Comparison of ENCODE assay signal across 20 mouse cellular contexts in genomic region chr4:155517948-155518517, GRCm38 (mm10). TPM values are rescaled to one million over a fixed set of nuclear protein-coding genes. Genes with fewer than 3 reads are reported as not detected.
DNase-seq lines count a peak whose midpoint lies in the region; ATAC-seq and TF ChIP-seq lines count a peak whose summit lies in the region.
"Had no signal": no experiment of that assay in that cellular context is flagged by ENCODE, and none has a peak within 500 bp of the region (broad histone marks: within the 10 kb centered on the region; RNA-seq: fewer than 3 reads in every experiment).

No protein-coding gene starts in this region.

- peak; percentile 51 for TF ChIP-seq CTCF in kidney, postnatal 0 days (IDR thresholded peaks at IDR 0.05; ENCODE audit: low read depth)
- TF ChIP-seq CTCF in lung, postnatal 0 days (IDR thresholded peaks at IDR 0.05) = peak; percentile 42
- peak; percentile 1 for TF ChIP-seq CTCF in ES-Bruce4 (IDR thresholded peaks at IDR 0.05; ENCODE audit: low read depth, low read length)
- TF ChIP-seq CTCF in bone marrow macrophage, adult 2 months (IDR thresholded peaks at IDR 0.05; ENCODE audit: low read depth, low read length) = peak; percentile 21; the same call in 1 of the 2 replicates

- H3K9me3 ChIP-seq in kidney, postnatal 0 days (replicated peaks; ENCODE audit: low read length) = no peaks in the 10 kb centered on the region
- H3K9me3 ChIP-seq in kidney, embryonic 15.5 days (replicated peaks) = no peaks in the 10 kb centered on the region
- H3K9me3 ChIP-seq in lung, postnatal 0 days (ENCODE audit: low read length) = no peaks in the 10 kb centered on the region
- H3K9me3 ChIP-seq in ES-Bruce4 (replicated peaks; ENCODE audit: control insufficient read depth, insufficient read depth, low read length, poor library complexity, severe bottlenecking) = no peaks in the 10 kb centered on the region
- H3K9me3 ChIP-seq: embryonic facial prominence, embryonic 15.5 days; limb, embryonic 10.5 days; liver, embryonic 15.5 days; megakaryocyte, embryonic 14.5 days; neural tube, embryonic 13.5 days had no signal

- H3K4me2 ChIP-seq in kidney, postnatal 0 days (ENCODE audit: low read length) = no peak overlapping the region
- no peak overlapping the region for H3K4me2 ChIP-seq in kidney, embryonic 15.5 days
- no peak overlapping the region for H3K4me2 ChIP-seq in lung, postnatal 0 days (replicated peaks; ENCODE audit: low read depth, low read length)
- H3K4me2 ChIP-seq: embryonic facial prominence, embryonic 15.5 days; liver, embryonic 15.5 days; neural tube, embryonic 13.5 days had no signal

- no peak for DNase-seq in kidney, postnatal 0 days (ENCODE audit: low spot score)
- DNase-seq in lung, postnatal 0 days (ENCODE audit: low spot score) = no peak
- DNase-seq in lung, postnatal 14 days = no peak
- DNase-seq in adrenal gland, postnatal 10 days = no peak
- DNase-seq: adrenal gland, adult 8-10 months; cerebellum, adult 9-10 months; heart, adult 18-20 months; heart, postnatal 10 days; layer of hippocampus, postnatal 36 days; right cerebral cortex, postnatal 25 days had no signal

- TF ChIP-seq EP300 in lung, postnatal 0 days (IDR thresholded peaks at IDR 0.05) = no peak
- no peak for TF ChIP-seq EP300 in ES-Bruce4 (IDR thresholded peaks at IDR 0.05; ENCODE audit: insufficient read depth, low read depth, low read length)

- WGBS in kidney, postnatal 0 days = 70% methylated on average over 7 of the region's 7 CpGs
- WGBS in kidney, embryonic 15.5 days = 79% methylated on average over 7 of the region's 7 CpGs
- 80% methylated on average over 7 of the region's 7 CpGs for WGBS in lung, postnatal 0 days

- no peak for TF ChIP-seq POLR2A in ES-Bruce4 (IDR thresholded peaks at IDR 0.05; ENCODE audit: insufficient read depth, low read length)
- TF ChIP-seq POLR2A in bone marrow macrophage, adult 2 months (IDR thresholded peaks at IDR 0.05; ENCODE audit: borderline replicate concordance, low read depth, low read length) = no peak

- H3K4me1 ChIP-seq in kidney, postnatal 0 days (replicated peaks; ENCODE audit: insufficient read depth, low read length) = peaks cover 9% of the 10 kb centered on the region; the same call in 1 of the 2 replicates
- peaks cover 5% of the 10 kb centered on the region; the same call in 1 of the 2 replicates for H3K4me1 ChIP-seq in kidney, embryonic 15.5 days
- H3K4me1 ChIP-seq in lung, postnatal 0 days (ENCODE audit: insufficient read depth, low read depth, low read length) = no peaks in the 10 kb centered on the region; the same call in 1 of the 2 replicates
- no peaks in the 10 kb centered on the region for H3K4me1 ChIP-seq in ES-Bruce4 (ENCODE audit: control insufficient read depth, insufficient read depth, low read length)
- H3K4me1 ChIP-seq in bone marrow macrophage, adult 2 months (ENCODE audit: control insufficient read depth, insufficient read depth, low read length) = peaks cover 6% of the 10 kb centered on the region
- H3K4me1 ChIP-seq: embryonic facial prominence, embryonic 15.5 days; limb, embryonic 10.5 days had no signal

- H3K27ac ChIP-seq in kidney, postnatal 0 days = no peak overlapping the region
- H3K27ac ChIP-seq in kidney, embryonic 15.5 days = no peak overlapping the region
- no peak overlapping the region for H3K27ac ChIP-seq in lung, postnatal 0 days (ENCODE audit: low read length)
- H3K27ac ChIP-seq in ES-Bruce4 (ENCODE audit: insufficient read depth, low read length) = no peak overlapping the region
- H3K27ac ChIP-seq in bone marrow macrophage, adult 2 months (ENCODE audit: insufficient read depth, low read depth, low read length) = no peak overlapping the region
- H3K27ac ChIP-seq: embryonic facial prominence, embryonic 15.5 days; limb, embryonic 10.5 days; liver, embryonic 15.5 days; neural tube, embryonic 13.5 days had no signal

- no peak for ATAC-seq in kidney, postnatal 0 days (replicated peaks; ENCODE audit: low FRiP score, low read depth)
- no peak for ATAC-seq in kidney, embryonic 15.5 days (replicated peaks; ENCODE audit: low FRiP score)
- no peak for ATAC-seq in lung, postnatal 0 days
- ATAC-seq: hindbrain, embryonic 16.5 days had no signal

- no peak overlapping the region for H3K4me3 ChIP-seq in kidney, postnatal 0 days (replicated peaks; ENCODE audit: low read depth, low read length)
- H3K4me3 ChIP-seq in kidney, embryonic 15.5 days (replicated peaks) = no peak overlapping the region
- no peak overlapping the region for H3K4me3 ChIP-seq in lung, postnatal 0 days (ENCODE audit: low read depth, low read length)
- H3K4me3 ChIP-seq in ES-Bruce4 (ENCODE audit: low read depth, low read length) = no peak overlapping the region
- no peak overlapping the region for H3K4me3 ChIP-seq in bone marrow macrophage, adult 2 months (ENCODE audit: insufficient read depth, low read length)
- H3K4me3 ChIP-seq: embryonic facial prominence, embryonic 15.5 days; limb, embryonic 10.5 days; liver, embryonic 15.5 days; megakaryocyte, embryonic 14.5 days; neural tube, embryonic 13.5 days had no signal

- H3K36me3 ChIP-seq in kidney, postnatal 0 days (ENCODE audit: insufficient read depth, low read length) = no peaks in the 10 kb centered on the region
- H3K36me3 ChIP-seq in kidney, embryonic 15.5 days = peaks cover 31% of the 10 kb centered on the region
- H3K36me3 ChIP-seq in lung, postnatal 0 days (ENCODE audit: insufficient read depth, low read length) = no peaks in the 10 kb centered on the region
- H3K36me3 ChIP-seq in ES-Bruce4 (ENCODE audit: control insufficient read depth, insufficient read depth, low read length, poor library complexity, severe bottlenecking) = no peaks in the 10 kb centered on the region; the same call in 1 of the 2 replicates

- no peak overlapping the region for H3K9ac ChIP-seq in kidney, postnatal 0 days (ENCODE audit: low read depth, low read length)
- no peak overlapping the region for H3K9ac ChIP-seq in kidney, embryonic 15.5 days
- no peak overlapping the region for H3K9ac ChIP-seq in lung, postnatal 0 days (replicated peaks; ENCODE audit: low read depth)
- no peak overlapping the region for H3K9ac ChIP-seq in ES-Bruce4 (ENCODE audit: low read depth, poor library complexity, severe bottlenecking)
- H3K9ac ChIP-seq: embryonic facial prominence, embryonic 15.5 days; liver, embryonic 15.5 days; neural tube, embryonic 13.5 days had no signal

- no peaks in the 10 kb centered on the region for H3K27me3 ChIP-seq in kidney, postnatal 0 days (ENCODE audit: insufficient read depth, low read length)
- no peaks in the 10 kb centered on the region for H3K27me3 ChIP-seq in kidney, embryonic 15.5 days
- H3K27me3 ChIP-seq in lung, postnatal 0 days (replicated peaks; ENCODE audit: insufficient read depth, low read length) = no peaks in the 10 kb centered on the region
- no peaks in the 10 kb centered on the region for H3K27me3 ChIP-seq in ES-Bruce4 (ENCODE audit: control insufficient read depth, insufficient read depth, low read length, poor library complexity, severe bottlenecking)
- H3K27me3 ChIP-seq: embryonic facial prominence, embryonic 15.5 days; liver, embryonic 15.5 days; megakaryocyte, embryonic 14.5 days; neural tube, embryonic 13.5 days had no signal

RNA-seq across cellular contexts. Expression of gene Gnb1, which starts 26.9 kb away (rescaled TPM):
- 376 and 406 TPM in 2 replicates for polyA plus RNA-seq in kidney, postnatal 0 days (2015; fragmentation: Nextera tagmentation; extraction: Ambion mirVana)
- 476 and 488 TPM in 2 replicates for polyA plus RNA-seq in kidney, embryonic 15.5 days (2015; fragmentation: Nextera tagmentation; extraction: Ambion mirVana)
- polyA plus RNA-seq in lung, postnatal 0 days (2015; fragmentation: Nextera tagmentation; extraction: Ambion mirVana) = 445 and 452 TPM in 2 replicates
- 534 and 541 TPM in 2 replicates for polyA plus RNA-seq in ES-Bruce4 (2011; ENCODE audit: insufficient read depth, insufficient read length, low read depth, missing spikeins)
- polyA plus RNA-seq in bone marrow macrophage, adult 2 months (2012; ENCODE audit: insufficient read depth, insufficient read length, missing spikeins) = 383 and 389 TPM in 2 replicates
- total RNA-seq in adrenal gland, postnatal 10 days (2021) = 100 to 1,000 TPM; 375 to 395 TPM

RNA-seq across cellular contexts. Expression of gene Nadk, which starts 44.1 kb away (rescaled TPM):
- 76.8 and 83.0 TPM in 2 replicates for polyA plus RNA-seq in kidney, postnatal 0 days (2015; fragmentation: Nextera tagmentation; extraction: Ambion mirVana)
- 89.0 and 93.6 TPM in 2 replicates for polyA plus RNA-seq in kidney, embryonic 15.5 days (2015; fragmentation: Nextera tagmentation; extraction: Ambion mirVana)
- 70.9 and 76.3 TPM in 2 replicates for polyA plus RNA-seq in lung, postnatal 0 days (2015; fragmentation: Nextera tagmentation; extraction: Ambion mirVana)
- polyA plus RNA-seq in ES-Bruce4 (2011; ENCODE audit: insufficient read depth, insufficient read length, low read depth, missing spikeins) = 108 and 116 TPM in 2 replicates
- polyA plus RNA-seq in bone marrow macrophage, adult 2 months (2012; ENCODE audit: insufficient read depth, insufficient read length, missing spikeins) = 342 and 382 TPM in 2 replicates
- total RNA-seq in adrenal gland, postnatal 10 days (2021) = 100 to 1,000 TPM; 181 to 185 TPM

RNA-seq across cellular contexts. Expression of gene Tmem52, which starts 49.1 kb away (rescaled TPM):
- polyA plus RNA-seq in kidney, postnatal 0 days (2015; fragmentation: Nextera tagmentation; extraction: Ambion mirVana) = 6.5 and 7.3 TPM in 2 replicates
- 1.0 and 1.1 TPM in 2 replicates for polyA plus RNA-seq in kidney, embryonic 15.5 days (2015; fragmentation: Nextera tagmentation; extraction: Ambion mirVana)
- polyA plus RNA-seq in lung, postnatal 0 days (2015; fragmentation: Nextera tagmentation; extraction: Ambion mirVana) = 1.6 and 2.1 TPM in 2 replicates
- 0.76 TPM in 1 of 2 replicates, not detected in the other for polyA plus RNA-seq in ES-Bruce4 (2011; ENCODE audit: insufficient read depth, insufficient read length, low read depth, missing spikeins)
- polyA plus RNA-seq in bone marrow macrophage, adult 2 months (2012; ENCODE audit: insufficient read depth, insufficient read length, missing spikeins) = not detected in 2 replicates
- 10 to 100 TPM; 14.9 to 17.5 TPM for total RNA-seq in adrenal gland, postnatal 10 days (2021)
- polyA plus RNA-seq: forebrain, embryonic 11.5 days; limb, embryonic 10.5 days; neural tube, embryonic 13.5 days had no signal

Comparison
In these comparisons a context has a peak if more than half of its experiments do, and no peak if none do; other contexts are left out.
1. CTCF ChIP-seq: peak in every context shown above with its lines; median percentile 51 in kidney, postnatal 0 days; 42 in lung, postnatal 0 days; 21 in bone marrow macrophage, adult 2 months; 1 in ES-Bruce4.